Mouse (Mus musculus): ENCODE data around the gene Abcb6. TPM values are rescaled to one million over a fixed set of nuclear protein-coding genes. Genes with fewer than 3 reads are reported as not detected.

The Abcb6 gene
- total RNA-seq, 4 experiments from 2014 or later = 18.4 to 20.8 (median 19.1) TPM

DNA sequence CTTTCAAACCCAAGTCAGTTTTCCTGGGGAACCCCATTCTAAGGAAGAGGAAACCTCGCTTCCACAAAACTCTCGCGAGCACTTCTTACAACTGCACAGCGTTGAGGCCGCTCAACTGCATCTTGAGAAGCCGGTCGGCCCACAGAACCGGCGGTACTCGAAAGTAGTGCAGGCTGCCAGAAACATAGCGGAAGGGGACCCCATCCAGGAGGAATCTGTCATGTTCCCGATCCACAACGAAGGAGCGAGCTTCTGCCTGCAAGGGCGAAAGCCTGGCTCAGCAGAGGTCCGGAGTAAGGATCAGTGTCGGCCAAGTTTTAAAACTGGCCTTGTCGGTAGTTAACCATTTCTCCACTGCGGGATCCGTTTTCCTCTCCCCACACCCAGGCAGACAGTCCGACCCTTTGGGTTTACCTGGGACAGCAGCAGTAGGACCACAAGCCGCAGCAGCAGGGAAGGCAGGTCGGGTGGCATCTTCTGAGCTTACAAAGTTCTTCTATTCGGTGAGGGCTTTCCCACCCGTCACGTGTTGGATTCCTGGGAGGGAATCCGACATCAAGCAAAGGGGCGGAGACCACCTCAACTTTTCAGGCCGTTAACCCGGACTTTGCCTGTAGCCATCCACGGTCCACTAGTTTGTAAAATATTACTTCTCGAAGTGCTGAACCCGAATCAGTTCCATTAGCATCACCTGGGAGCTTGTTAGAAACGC is 28.9 kb upstream of the Abcb6 start:
- DNase-seq (ENCODE audit: low spot score in 2 of 2) = no peak

DNA sequence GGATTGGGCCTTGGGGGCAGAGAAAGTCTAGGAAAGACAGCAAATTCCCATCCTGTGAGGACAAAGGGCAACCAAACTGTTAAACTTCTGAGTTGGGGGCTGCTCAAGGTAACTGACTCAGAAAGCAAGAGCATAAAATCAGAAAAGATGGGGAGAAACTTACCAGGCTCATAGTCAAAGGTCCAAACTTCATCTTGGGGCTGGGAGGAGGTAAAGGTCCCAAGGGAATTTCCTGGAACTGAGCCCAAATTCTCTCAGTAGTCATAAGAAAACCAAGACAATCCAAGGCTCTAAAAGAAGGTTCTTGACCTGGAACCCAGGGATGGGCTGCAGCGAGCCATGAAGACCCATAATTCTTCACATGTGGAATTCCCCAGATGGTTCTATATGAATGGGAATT is 21.0 kb upstream of the Abcb6 start:
- DNase-seq (ENCODE audit: low spot score in 2 of 2) = no peak

DNA sequence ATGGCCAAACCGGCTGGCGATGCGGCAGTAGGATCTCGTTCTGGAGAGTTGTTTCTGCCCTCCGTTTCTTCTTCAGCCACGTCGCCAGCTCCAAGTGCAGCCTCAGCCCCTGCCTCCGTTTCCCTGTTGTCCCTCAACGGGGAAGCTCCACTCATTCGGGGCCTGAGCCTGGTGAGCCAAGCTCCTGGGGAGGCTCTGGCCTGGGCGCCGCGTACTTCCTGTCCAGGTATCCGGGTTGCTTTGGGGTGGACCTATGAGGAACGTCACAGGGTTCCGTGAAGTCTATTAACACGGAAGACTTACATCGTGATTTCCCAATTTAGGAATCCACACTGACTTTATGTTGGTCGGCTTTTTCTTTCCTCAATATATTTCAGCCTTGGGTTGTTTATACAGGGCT is 12.3 kb upstream of the Abcb6 start:
- DNase-seq (ENCODE audit: low spot score in 2 of 2) = no peak

DNA sequence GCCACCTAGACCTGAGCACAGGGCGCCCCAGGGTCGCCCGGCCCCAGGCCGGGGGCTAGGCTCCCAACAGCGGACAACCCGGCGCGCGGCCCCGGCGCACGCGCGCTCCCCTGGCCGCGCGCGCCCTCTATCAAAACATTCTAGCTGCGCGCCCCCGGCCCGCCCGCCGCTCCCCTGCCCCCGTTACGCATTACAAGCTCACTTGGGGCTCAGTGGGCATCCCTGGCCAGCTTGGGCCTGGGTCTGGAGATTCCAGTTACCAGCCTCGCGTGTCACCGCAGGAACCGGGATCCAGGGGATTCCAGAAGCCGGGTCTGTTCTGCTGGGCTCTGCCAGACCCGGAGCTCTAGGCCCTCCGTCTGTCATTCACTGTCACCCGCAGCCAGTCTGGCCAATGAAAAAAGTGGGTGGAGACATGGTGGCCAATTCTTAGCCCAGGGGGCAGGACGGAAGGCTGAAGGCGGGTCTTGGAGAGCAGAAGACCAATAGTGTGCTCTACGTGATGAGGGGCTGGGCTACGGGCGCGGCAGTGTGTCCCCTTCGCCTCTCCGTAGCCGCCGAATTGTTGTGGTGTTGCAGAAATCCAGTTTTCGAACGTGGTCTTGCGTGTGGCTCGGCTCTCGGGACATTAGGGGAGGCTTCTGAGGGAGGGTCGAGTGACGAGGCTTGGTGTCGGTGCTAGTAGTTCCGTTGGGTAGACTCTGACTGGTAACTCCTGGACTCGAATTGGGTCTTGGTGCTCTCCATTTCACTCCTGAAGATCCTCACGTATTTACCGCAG is 11.6 kb upstream of the Abcb6 start, which contains the start of the genes Ankzf1 and Atg9a:
Ankzf1 (plus strand) TSS at position 530 of the 781 bp plus-strand sequence.
Atg9a (minus strand) TSS at position 575 of the 781 bp plus-strand sequence.
- DNase-seq (ENCODE audit: low spot score in 2 of 2) = peak; percentile 94 to 98

DNA sequence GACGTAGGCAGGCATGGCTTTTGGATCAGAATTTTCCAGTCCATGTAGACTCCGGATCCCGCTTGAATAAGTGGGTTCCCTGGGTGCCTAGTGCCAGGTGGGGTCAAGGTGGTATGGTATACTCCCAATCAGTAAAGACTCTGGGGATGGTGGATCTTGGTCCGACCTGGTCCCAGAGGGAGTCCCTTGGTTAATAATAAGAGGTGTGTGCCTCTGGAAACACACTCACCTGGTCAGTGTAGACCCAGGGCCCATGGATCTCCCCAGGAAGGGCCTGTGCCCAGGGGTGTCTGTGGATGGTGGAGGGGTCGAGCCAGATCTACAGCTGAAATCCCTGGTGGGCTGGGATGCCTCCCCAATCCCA is 11.0 kb upstream of the Abcb6 start:
- DNase-seq (ENCODE audit: low spot score in 2 of 2) = no peak

DNA sequence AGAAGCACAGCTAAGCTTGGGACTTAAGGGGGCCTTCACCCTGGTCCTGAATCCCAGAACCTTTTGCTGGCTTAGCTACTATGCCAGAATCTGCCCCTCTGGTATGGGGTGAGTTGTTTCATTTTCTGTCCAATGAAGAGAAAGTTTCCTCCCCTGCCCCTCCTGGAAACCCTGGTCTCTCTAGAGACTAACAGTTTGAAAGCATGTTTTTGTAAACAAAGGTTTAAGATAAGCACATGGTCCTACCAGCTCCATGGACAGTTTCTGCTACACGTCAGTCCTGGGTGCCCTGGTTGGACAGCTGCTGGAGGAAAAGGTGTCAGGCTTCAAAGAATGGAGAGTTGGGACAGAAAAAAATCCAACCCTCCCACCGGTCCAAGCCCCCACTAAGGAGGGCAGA is 10.4 kb upstream of the Abcb6 start:
- no peak for DNase-seq (ENCODE audit: low spot score in 2 of 2)

DNA sequence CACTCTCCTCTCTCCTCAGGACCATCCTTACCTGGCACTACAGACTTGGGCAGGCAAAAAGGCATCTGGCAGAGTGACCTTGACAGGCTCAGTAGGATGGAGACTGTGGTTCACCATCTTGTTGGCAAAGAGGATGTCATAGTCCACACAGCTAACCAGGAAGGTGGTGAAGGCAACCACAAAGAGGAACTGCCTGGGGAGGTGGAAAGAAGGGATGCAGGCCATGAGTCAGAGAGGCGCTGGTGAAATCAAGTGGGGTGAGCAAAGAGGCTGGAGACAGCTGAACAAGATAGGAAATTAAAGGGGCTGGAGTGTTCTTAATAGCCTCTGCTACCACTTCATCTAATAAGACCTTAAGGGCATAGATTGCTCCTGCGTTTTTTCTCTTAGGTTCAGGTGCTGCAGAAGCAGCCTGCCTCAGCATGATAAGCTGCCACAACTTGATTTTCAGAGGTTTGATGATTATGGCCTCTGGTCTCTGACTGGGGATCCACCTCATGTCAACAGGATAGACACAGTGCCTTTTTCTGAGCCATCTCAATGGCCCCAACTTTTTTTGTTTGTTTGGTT is 7.8 kb upstream of the Abcb6 start:
- DNase-seq (ENCODE audit: low spot score in 2 of 2) = no peak

DNA sequence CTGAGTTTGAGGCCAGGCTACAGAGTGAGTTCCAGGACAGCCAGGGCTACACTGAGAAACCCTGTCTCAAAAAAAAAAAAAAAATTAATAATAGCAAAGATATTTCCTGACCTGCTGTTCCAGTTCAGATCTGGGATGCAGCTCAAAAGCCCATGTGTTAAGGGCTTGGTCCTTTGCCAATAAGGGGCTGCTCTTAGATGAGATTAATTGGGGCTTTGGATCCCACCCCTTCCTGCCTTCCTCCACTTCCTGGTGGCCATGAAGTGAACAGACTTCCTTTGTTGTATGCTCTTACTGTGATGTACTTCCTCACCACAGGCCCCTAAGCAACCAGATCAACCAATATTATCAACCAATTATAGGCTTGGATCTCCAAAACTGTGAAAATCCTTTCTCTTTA is 6.9 kb upstream of the Abcb6 start:
- no peak for DNase-seq (ENCODE audit: low spot score in 2 of 2)

DNA sequence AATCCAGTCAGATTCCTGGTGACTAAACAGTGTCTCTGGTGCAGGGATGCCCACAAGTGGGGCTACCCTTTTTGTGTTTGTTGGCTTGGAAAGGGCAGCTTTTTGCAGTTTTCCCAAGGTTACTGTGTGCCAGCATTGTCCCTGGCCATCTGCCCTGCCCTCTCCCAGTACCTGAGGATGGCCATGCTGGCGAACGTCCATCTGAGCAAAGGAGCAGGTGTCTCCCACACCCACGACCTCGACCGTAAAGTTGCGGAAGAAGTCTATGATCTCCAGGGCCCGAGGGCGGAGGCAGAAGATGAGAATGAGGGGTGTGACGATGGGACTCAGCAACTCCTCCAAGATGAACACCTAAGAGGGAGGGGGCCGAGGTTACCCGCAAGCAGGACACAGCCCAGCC is 5.3 kb upstream of the Abcb6 start:
- DNase-seq (ENCODE audit: low spot score in 2 of 2) = no peak

DNA sequence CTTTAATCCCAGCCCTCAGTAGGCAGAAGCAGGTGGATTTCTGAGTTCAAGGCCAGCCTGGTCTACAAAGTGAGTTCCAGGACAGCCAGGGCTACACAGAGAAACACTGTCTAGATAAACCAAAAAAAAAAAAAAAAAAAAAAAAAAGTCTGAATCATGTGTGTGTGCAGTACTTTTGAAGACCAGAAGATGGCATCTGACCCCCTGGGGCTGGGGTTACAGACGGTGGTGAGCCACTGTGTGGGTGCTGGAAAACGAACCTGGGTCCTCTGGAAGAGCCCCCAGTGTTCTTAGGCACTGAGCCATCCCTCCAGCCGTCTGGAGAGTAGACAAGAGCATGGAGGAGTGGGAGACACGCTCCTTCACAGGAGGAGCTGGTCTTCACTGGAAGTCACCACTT is 2.0 kb upstream of the Abcb6 start:
- no peak for DNase-seq (ENCODE audit: low spot score in 2 of 2)

DNA sequence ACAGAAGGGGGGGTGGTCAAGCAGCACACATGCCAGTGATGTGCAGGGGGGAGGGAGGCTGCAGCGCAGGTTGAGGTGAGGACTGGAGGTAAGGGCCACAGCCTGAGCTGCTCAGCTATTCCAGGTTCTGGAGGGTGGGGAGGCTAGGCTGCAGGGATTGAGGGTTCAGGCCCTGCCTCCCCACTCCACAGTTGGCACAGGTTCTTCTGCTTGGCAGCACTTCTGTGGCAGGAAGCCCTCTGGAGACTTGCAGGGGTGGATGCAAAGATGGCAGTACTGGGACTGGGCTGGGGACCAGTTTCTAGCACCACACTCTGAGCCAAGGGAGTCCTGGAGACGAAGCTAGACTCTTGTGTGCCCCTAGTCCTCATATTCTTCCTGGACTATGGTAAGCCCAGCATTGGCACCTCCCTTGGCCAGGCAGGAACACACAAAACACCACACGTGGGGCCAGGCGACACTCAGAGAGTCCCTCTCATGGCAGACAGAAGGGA is 1.2 kb upstream of the Abcb6 start:
- no peak for DNase-seq (ENCODE audit: low spot score in 2 of 2)

DNA sequence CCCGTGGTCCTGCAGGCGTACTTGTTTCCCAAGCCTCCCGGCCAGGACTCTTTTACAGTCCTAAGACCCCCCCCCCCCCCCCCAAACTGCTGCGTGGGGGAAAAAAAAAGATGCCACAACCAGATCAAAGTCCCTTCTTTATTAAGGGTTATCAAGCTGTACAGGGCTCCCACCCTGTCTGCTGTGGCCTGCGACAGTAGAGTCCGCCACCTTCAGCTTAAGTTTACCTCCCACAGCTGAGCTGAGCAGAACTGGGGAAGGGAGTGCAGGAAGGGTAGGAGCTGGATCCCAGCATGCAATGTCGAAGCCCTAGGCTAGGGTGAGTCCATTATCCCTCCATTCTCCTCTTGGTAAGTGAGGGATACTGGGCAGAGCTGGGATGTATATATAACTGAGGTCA is 549 bp upstream of the Abcb6 start:
- DNase-seq (ENCODE audit: low spot score in 2 of 2) = no peak

DNA sequence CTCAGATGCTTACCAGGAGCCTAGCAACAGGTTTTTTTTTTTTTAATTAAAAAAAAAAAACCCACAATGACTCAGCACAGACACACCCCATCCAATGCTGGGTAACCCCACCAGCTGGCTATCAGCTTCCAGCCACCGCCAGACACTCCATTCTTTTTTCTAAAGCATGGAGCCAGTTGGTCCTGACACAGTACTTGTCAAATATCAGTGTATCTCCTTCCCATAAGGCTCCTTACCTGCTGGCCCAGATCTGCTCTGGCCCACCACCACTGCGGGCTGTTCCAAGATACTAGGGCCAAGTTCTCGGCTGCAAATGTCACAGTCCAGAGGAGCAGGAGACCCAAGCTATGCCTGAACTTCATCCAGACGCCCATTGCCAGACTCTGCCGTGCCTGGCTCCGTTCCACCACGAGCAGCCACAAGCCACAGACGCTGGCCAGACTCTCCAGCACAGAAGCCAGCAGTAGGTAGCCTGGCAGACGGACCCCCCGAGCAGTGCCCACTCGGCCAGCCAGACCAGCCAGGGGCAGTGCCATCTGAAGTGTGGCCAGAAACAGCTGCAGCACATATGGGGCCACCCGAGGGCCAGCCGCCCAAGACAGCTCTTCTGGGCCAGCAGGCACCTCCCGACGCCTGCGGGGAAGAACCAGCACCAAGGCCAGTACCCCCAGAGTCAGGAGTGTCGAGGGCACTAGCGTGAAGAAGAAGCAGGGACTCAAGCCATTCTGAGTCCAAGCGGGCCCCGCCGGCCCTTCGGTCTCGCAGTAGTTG is 673 bp downstream of the Abcb6 start:
- peak in 1 of 2 experiments; percentile 40 for DNase-seq (ENCODE audit: low spot score in 2 of 2)

DNA sequence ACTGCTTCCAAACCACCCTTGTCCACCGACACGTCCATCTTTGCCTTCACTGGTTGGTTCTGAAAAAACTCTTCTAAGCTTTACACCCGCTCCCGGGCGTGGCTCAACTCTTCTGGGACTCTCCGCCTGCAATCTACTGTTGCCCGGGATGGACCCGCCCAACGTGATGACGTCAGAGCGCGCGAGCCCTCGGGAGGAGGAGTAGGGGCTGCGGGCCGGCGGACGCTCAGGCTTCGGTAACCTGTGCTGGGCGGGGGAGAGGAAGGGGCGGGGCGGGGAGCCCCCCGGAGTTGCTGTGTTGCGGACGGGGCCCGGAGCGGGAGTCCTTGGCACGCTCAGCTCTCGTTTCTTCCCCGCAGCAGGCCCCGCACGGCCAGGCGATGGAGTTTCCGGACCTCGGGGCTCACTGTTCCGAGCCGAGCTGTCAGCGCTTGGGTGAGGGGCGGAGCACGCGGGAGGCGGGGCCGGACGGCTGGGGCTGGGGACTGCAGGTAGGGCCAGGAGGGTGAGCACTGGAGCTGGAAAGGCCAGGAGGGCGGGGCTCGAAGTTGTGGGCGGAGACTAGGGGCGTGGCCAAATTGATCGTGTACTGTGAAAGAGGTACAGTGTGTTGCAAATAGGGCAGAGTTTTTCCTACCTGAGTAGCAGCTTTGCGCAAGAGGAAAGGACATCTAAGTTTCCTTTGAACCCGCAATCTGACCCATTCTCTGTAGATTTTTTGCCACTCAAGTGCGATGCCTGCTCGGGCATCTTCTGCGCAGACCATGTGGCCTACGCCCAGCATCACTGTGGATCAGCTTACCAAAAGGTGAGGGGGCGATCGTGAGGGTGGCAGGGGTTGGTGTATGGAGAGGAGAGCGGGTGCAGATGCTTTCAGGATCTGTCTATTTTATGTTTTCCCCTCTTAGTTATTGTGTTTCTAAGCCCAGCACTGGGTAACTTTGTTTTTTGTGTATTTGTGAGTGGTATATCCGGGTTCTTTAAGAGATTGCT is 11.4 kb downstream of the Abcb6 start, which contains the start of gene Zfand2b:
Zfand2b (plus strand) TSS at position 175 of the 993 bp plus-strand sequence.
- DNase-seq (ENCODE audit: low spot score in 2 of 2) = peak; percentile 95 to 96

DNA sequence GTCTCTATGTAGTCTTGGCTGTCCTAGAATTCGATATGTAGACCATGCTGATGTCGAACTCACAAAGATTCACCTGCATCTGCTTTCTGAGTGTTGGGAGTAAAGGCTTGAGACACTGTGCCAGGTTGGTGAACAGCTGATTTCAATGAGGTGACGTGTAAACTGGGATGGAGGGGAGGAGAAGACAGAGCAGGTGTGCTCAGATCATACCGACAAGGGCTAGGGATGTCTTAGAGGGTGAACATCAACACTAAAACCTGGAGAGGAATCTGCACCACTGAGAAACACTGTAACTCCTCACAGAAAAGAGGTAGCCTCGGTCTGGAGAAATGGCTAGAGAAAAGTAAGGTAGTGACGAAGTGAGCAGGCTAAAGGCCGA is 12.1 kb downstream of the Abcb6 start:
- DNase-seq (ENCODE audit: low spot score in 2 of 2) = no peak

DNA sequence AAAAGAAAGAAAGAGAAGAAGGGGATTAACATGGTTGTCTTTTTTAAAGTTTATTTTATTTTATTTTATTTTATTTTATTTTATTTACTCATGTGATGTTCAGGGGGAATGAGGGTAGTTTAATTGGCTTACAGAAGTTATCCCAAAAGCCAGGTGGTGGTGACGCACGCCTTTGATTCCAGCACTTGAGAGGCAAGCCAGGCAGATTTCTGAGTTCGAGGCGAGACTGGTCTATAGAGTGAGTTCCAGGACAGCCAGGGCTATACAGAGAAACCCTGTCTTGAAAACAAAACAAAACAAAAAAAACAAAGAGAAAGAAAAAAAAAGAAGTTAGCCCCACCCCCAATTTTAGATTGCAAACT is 20.0 kb downstream of the Abcb6 start:
- DNase-seq (ENCODE audit: low spot score in 2 of 2) = no peak

DNA sequence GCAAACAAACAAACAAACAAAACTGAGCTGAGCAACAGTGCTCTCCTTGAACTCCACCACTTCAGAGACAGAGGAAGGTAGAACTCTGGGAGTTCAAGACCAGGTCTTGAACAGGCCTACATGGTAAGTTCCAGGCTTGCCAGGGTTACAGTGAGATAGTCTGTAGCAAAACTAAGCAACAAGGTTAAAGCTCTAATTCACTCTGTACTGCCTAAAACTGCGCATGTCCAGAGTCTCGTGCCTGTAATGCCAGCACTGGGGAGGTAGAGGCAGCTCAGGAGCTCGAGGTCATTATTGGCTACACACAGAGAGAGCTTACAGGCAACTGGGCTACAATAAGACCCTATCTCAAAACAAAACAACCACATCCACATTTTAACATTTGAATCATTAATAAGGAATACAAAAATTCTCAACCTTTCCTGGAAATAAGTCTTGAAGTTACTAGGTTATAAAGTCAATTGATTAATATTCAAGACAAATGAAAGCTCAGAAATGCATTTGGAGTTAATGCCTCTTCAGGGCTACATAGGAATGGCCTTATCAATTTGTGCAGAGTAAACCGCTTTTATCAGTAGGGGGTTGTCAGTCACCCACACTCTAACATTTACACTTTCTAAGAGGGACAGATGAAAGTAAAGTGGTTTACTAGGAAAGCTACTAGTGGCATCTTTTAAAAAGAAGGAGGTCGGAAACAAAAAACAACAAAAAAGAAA is 20.5 kb downstream of the Abcb6 start:
- DNase-seq (ENCODE audit: low spot score in 2 of 2) = no peak

DNA sequence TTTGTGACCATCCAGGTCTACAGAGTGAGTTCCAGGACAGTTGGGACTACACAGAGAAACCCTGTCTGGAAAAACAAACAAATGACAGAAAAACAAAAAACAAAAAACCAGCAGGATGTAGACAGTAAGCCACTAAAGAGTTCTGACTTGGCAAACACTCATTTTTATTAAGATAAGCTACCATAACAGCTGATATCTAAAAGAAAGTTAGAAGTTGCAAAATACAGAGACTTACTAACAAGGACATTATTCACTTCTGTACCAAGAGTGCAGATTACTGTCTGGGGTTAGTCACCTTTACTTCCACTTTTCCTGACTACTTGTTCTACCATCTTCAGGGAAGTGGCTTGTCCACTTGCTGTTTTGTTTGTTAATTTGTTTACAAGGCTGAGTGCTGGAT is 21.2 kb downstream of the Abcb6 start:
- no peak for DNase-seq (ENCODE audit: low spot score in 2 of 2)

DNA sequence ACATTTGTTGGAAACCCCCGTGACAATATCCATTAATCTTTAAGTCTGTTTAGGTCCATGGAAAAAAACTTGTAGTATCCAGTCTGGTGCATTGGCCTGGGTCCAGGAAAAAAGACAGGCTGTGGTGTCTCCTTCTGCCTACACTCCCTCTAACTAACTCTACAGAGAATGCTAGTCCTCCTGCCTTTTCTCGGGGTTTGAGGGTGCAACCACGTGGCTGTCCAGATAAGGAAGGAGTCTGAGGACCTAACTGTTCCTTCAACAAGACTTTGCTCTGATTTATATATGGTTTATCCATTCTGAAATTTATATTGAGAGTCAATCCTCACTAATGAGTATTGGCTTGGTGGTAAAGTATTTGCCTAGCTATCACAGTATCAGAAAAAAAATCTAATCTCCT is 24.4 kb downstream of the Abcb6 start:
- no peak for DNase-seq (ENCODE audit: low spot score in 2 of 2)

DNA sequence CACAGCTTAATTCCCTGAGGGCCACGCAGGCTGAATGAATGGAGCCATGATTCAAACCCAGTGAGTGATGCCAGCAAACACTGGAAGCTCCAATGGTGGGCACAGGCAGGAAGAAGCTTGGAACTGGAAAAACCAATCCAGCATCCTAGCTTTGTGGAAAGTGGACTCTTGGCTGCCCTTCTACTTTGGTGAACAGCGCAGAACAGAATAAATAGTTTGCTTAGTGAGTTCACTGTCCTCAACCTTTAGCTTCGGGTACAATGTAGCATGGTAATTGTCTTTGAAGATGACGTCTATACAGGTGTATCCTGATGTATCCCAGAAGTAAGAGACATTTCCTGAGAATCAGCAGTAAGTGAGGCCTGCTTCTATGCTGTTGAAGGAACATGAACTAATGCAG is 31.5 kb downstream of the Abcb6 start:
- no peak for DNase-seq (ENCODE audit: low spot score in 2 of 2)
